Mouse (Mus musculus) mesoderm, embryonic 11.5 days (tissue): ENCODE data around the gene Acbd7.

Experiments used
- DNase-seq: peaks from one replicate; pipeline ENCODE4 v3.0.0-alpha.2; 2012; ENCODE audit warnings: low read depth, low spot score

Acbd7 gene

DNA sequence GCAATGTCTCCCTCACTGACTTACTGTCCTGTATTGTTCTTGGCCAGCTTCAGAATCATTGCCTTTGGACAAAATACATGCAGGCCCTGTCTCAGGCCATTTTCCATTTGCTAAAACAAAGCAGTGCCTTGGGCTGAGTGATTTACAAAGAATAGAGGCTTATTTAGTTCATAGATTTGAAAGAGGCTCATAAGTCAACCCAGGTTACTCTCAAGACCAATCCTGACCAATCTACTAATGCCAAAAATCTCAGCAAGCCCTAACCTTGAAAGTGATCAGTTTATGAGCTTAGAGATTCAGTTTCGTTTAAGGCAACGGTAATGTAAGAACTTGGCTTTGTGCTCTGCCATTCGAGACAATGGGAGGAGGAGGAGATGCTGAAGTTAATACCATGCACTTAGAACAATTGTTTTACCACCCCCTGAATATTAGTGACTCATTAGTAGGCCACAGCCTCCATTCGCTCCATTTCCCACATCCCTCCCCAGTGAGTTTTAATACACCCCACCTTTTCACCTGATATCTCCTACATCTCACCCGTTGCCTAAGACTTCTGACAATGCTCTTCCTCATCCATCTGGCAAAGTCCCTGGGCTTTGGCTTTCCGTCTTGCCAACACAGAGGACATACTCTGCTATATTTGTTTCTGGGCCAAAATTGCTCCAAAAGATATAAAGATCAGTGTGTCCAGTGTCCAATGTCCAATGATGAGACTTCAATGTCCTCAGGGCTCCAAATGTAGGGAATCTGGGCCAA is 51.3 kb downstream of the Acbd7 start:
- no peak for DNase-seq
